Mouse (Mus musculus): Measurements from ENCODE around the gene Usp35. TPM values are rescaled to one million over a fixed set of nuclear protein-coding genes. Genes with fewer than 3 reads are reported as not detected.

Gene Usp35
- polyA plus RNA-seq, 1 experiment from 2014 or later = 5.1 TPM

- H3K4me2 ChIP-seq (replicated peaks) = no peak overlapping the region
- H3K9me3 ChIP-seq (replicated peaks) = no peaks in the 10 kb centered on the region
- H3K27ac ChIP-seq = no peak overlapping the region
- peaks cover 3% of the 10 kb centered on the region; the same call in 1 of the 2 replicates for H3K4me1 ChIP-seq
- no peak for ATAC-seq (ENCODE audit: low FRiP score)
- H3K9ac ChIP-seq = no peak overlapping the region
- WGBS = 96% methylated on average over 2 of the region's 2 CpGs
- H3K27me3 ChIP-seq = no peaks in the 10 kb centered on the region
- H3K4me3 ChIP-seq = no peak overlapping the region
- H3K36me3 ChIP-seq = peaks cover 10% of the 10 kb centered on the region
Observed at GRCm38 (mm10) chr7:97344655-97345054, 12.8 kb upstream of the Usp35 start.

GRCm38 (mm10) chr7:97342961-97343360, 11.1 kb upstream of the Usp35 start:
- WGBS = 79% methylated on average over 2 of the region's 2 CpGs
- no peak overlapping the region for H3K4me3 ChIP-seq
- no peak for ATAC-seq (ENCODE audit: low FRiP score)
- peaks cover 3% of the 10 kb centered on the region; the same call in 1 of the 2 replicates for H3K4me1 ChIP-seq
- H3K9ac ChIP-seq = no peak overlapping the region
- H3K9me3 ChIP-seq (replicated peaks) = no peaks in the 10 kb centered on the region
- H3K36me3 ChIP-seq = 0 out of 2 replicates have a peak, but pooled peaks cover 4% of the 10 kb centered on the region
- no peaks in the 10 kb centered on the region for H3K27me3 ChIP-seq
- H3K4me2 ChIP-seq (replicated peaks) = no peak overlapping the region
- H3K27ac ChIP-seq = no peak overlapping the region

- H3K9me3 ChIP-seq (replicated peaks) = no peaks in the 10 kb centered on the region
- no peaks in the 10 kb centered on the region for H3K36me3 ChIP-seq
- 66% methylated on average over 18 of the region's 18 CpGs for WGBS
- H3K4me1 ChIP-seq = peaks cover 3% of the 10 kb centered on the region; the same call in 1 of the 2 replicates
- H3K4me2 ChIP-seq (replicated peaks) = no peak overlapping the region
- H3K9ac ChIP-seq = no peak overlapping the region
- H3K27ac ChIP-seq = no peak overlapping the region
- no peaks in the 10 kb centered on the region for H3K27me3 ChIP-seq
- H3K4me3 ChIP-seq = no peak overlapping the region
- no peak for ATAC-seq (ENCODE audit: low FRiP score)
Observed at GRCm38 (mm10) chr7:97340907-97341849, 9.4 kb upstream of the Usp35 start.

- WGBS = 91% methylated on average over 7 of the region's 7 CpGs
- H3K9me3 ChIP-seq (replicated peaks) = no peaks in the 10 kb centered on the region
- H3K4me2 ChIP-seq (replicated peaks) = no peak overlapping the region
- H3K9ac ChIP-seq = no peak overlapping the region
- H3K4me1 ChIP-seq = no peaks in the 10 kb centered on the region
- no peak overlapping the region for H3K27ac ChIP-seq
- ATAC-seq (ENCODE audit: low FRiP score) = no peak
- H3K27me3 ChIP-seq = no peaks in the 10 kb centered on the region
- no peak overlapping the region for H3K4me3 ChIP-seq
- H3K36me3 ChIP-seq = no peaks in the 10 kb centered on the region
Observed at GRCm38 (mm10) chr7:97339623-97340022, 7.8 kb upstream of the Usp35 start.

GRCm38 (mm10) chr7:97338593-97338992, 6.8 kb upstream of the Usp35 start:
- Histone ChIP-seq H3K27ac (no peak overlapping the region), H3K36me3 (no peaks in the 10 kb centered on the region), H3K9me3 (replicated peaks) (no peaks in the 10 kb centered on the region), H3K9ac (no peak overlapping the region), H3K4me3 (no peak overlapping the region), H3K4me1 (no peaks in the 10 kb centered on the region), H3K27me3 (no peaks in the 10 kb centered on the region), H3K4me2 (replicated peaks) (no peak overlapping the region)
- no peak for ATAC-seq (ENCODE audit: low FRiP score)
- WGBS = 86% methylated on average over 4 of the region's 4 CpGs

GRCm38 (mm10) chr7:97336678-97337077, 4.9 kb upstream of the Usp35 start:
- H3K4me2 ChIP-seq (replicated peaks) = no peak overlapping the region
- H3K9me3 ChIP-seq (replicated peaks) = no peaks in the 10 kb centered on the region
- H3K36me3 ChIP-seq = no peaks in the 10 kb centered on the region
- 81% methylated on average over 1 of the region's 1 CpGs for WGBS
- peaks cover 8% of the 10 kb centered on the region for H3K4me1 ChIP-seq
- ATAC-seq (ENCODE audit: low FRiP score) = no peak
- H3K9ac ChIP-seq = no peak overlapping the region
- no peak overlapping the region for H3K27ac ChIP-seq
- H3K4me3 ChIP-seq = no peak overlapping the region
- H3K27me3 ChIP-seq = no peaks in the 10 kb centered on the region

- Histone ChIP-seq H3K36me3 (no peaks in the 10 kb centered on the region), H3K27me3 (no peaks in the 10 kb centered on the region), H3K4me1 (peaks cover 27% of the 10 kb centered on the region), H3K9me3 (replicated peaks) (no peaks in the 10 kb centered on the region), H3K4me3 (no peak overlapping the region), H3K4me2 (replicated peaks) (no peak overlapping the region), H3K27ac (no peak overlapping the region), H3K9ac (no peak overlapping the region)
- no peak for ATAC-seq (ENCODE audit: low FRiP score)
- 88% methylated on average over 2 of the region's 2 CpGs for WGBS
Observed at GRCm38 (mm10) chr7:97334406-97334805, 2.6 kb upstream of the Usp35 start.

- WGBS = 87% methylated on average over 6 of the region's 6 CpGs
- Histone ChIP-seq H3K27ac (no peak overlapping the region), H3K4me3 (peak overlapping the region; percentile 75), H3K36me3 (no peaks in the 10 kb centered on the region), H3K9ac (peak overlapping the region; percentile 75; the same call in 1 of the 2 replicates), H3K27me3 (no peaks in the 10 kb centered on the region), H3K9me3 (replicated peaks) (no peaks in the 10 kb centered on the region), H3K4me1 (peaks cover 33% of the 10 kb centered on the region), H3K4me2 (replicated peaks) (peak overlapping the region; percentile 74)
- no peak for ATAC-seq (ENCODE audit: low FRiP score)
Observed at GRCm38 (mm10) chr7:97333113-97333898, 1.5 kb upstream of the Usp35 start.

- Histone ChIP-seq H3K4me3 (peak overlapping the region; percentile 75), H3K36me3 (no peaks in the 10 kb centered on the region), H3K9ac (peak overlapping the region; percentile 75), H3K27me3 (no peaks in the 10 kb centered on the region), H3K4me1 (peaks cover 33% of the 10 kb centered on the region), H3K4me2 (replicated peaks) (peak overlapping the region; percentile 74), H3K9me3 (replicated peaks) (no peaks in the 10 kb centered on the region), H3K27ac (no peak overlapping the region)
- no peak for ATAC-seq (ENCODE audit: low FRiP score)
- WGBS = 1% methylated on average over 9 of the region's 9 CpGs
Observed at GRCm38 (mm10) chr7:97332667-97333041, 834 bp upstream of the Usp35 start.

- Histone ChIP-seq H3K4me2 (replicated peaks) (peak overlapping the region; percentile 74), H3K27me3 (peaks cover 15% of the 10 kb centered on the region), H3K27ac (no peak overlapping the region), H3K4me1 (peaks cover 33% of the 10 kb centered on the region), H3K36me3 (no peaks in the 10 kb centered on the region), H3K9me3 (replicated peaks) (no peaks in the 10 kb centered on the region), H3K4me3 (peak overlapping the region; percentile 75), H3K9ac (peak overlapping the region; percentile 76)
- ATAC-seq (ENCODE audit: low FRiP score) = no peak
- 66% methylated on average over 11 of the region's 11 CpGs for WGBS
Observed at GRCm38 (mm10) chr7:97330931-97331645, 732 bp downstream of the Usp35 start.

GRCm38 (mm10) chr7:97329676-97330075, 2.1 kb downstream of the Usp35 start:
- peaks cover 41% of the 10 kb centered on the region for H3K4me1 ChIP-seq
- H3K27ac ChIP-seq = no peak overlapping the region
- no peak for ATAC-seq (ENCODE audit: low FRiP score)
- no peaks in the 10 kb centered on the region for H3K9me3 ChIP-seq (replicated peaks)
- peaks cover 29% of the 10 kb centered on the region for H3K27me3 ChIP-seq
- H3K4me2 ChIP-seq (replicated peaks) = no peak overlapping the region
- no peaks in the 10 kb centered on the region for H3K36me3 ChIP-seq
- WGBS = 88% methylated on average over 3 of the region's 3 CpGs
- no peak overlapping the region for H3K4me3 ChIP-seq
- no peak overlapping the region for H3K9ac ChIP-seq

All from hindbrain, embryonic 12.5 days (tissue).